Mouse (Mus musculus): ENCODE results near the gene Zdhhc14. TPM values are rescaled to one million over a fixed set of nuclear protein-coding genes. Genes with fewer than 3 reads are reported as not detected.

The Zdhhc14 gene
- polyA plus RNA-seq, 1 experiment from 2014 or later = 2.2 TPM

- 91% methylated on average over 2 of the region's 2 CpGs for WGBS
- Histone ChIP-seq H3K4me2 (no peak overlapping the region), H3K27me3 (no peaks in the 10 kb centered on the region), H3K4me1 (replicated peaks) (no peaks in the 10 kb centered on the region), H3K36me3 (no peaks in the 10 kb centered on the region), H3K27ac (no peak overlapping the region), H3K9me3 (no peaks in the 10 kb centered on the region), H3K9ac (replicated peaks) (no peak overlapping the region), H3K4me3 (replicated peaks) (no peak overlapping the region)
- no peak for ATAC-seq (ENCODE audit: insufficient number of reproducible peaks, insufficient read depth, low FRiP score, low TSS enrichment, low read depth)
These were observed 62.2 kb downstream of the Zdhhc14 start for GRCm38 (mm10) chr17:5554573-5554972.

- Histone ChIP-seq H3K4me3 (replicated peaks) (no peak overlapping the region), H3K4me1 (replicated peaks) (no peaks in the 10 kb centered on the region), H3K27ac (no peak overlapping the region), H3K4me2 (no peak overlapping the region), H3K27me3 (no peaks in the 10 kb centered on the region), H3K9ac (replicated peaks) (no peak overlapping the region), H3K36me3 (no peaks in the 10 kb centered on the region), H3K9me3 (no peaks in the 10 kb centered on the region)
- 74% methylated on average over 8 of the region's 8 CpGs for WGBS
- no peak for ATAC-seq (ENCODE audit: insufficient number of reproducible peaks, insufficient read depth, low FRiP score, low TSS enrichment, low read depth)
These were observed 64.2 kb downstream of the Zdhhc14 start for GRCm38 (mm10) chr17:5556568-5556967.

- H3K27me3 ChIP-seq = no peaks in the 10 kb centered on the region
- WGBS = 84% methylated on average over 4 of the region's 4 CpGs
- no peaks in the 10 kb centered on the region for H3K4me1 ChIP-seq (replicated peaks)
- no peak overlapping the region for H3K27ac ChIP-seq
- no peaks in the 10 kb centered on the region for H3K9me3 ChIP-seq
- H3K9ac ChIP-seq (replicated peaks) = no peak overlapping the region
- no peak overlapping the region for H3K4me3 ChIP-seq (replicated peaks)
- no peak for ATAC-seq (ENCODE audit: insufficient number of reproducible peaks, insufficient read depth, low FRiP score, low TSS enrichment, low read depth)
- no peak overlapping the region for H3K4me2 ChIP-seq
- no peaks in the 10 kb centered on the region for H3K36me3 ChIP-seq
These were observed 67.9 kb downstream of the Zdhhc14 start for GRCm38 (mm10) chr17:5560212-5560611.

GRCm38 (mm10) chr17:5563108-5563507, 70.8 kb downstream of the Zdhhc14 start:
- no peak overlapping the region for H3K4me2 ChIP-seq
- H3K4me1 ChIP-seq (replicated peaks) = no peaks in the 10 kb centered on the region
- no peaks in the 10 kb centered on the region for H3K9me3 ChIP-seq
- no peaks in the 10 kb centered on the region for H3K27me3 ChIP-seq
- 90% methylated on average over 6 of the region's 6 CpGs for WGBS
- no peak overlapping the region for H3K27ac ChIP-seq
- no peak overlapping the region for H3K4me3 ChIP-seq (replicated peaks)
- no peak for ATAC-seq (ENCODE audit: insufficient number of reproducible peaks, insufficient read depth, low FRiP score, low TSS enrichment, low read depth)
- no peak overlapping the region for H3K9ac ChIP-seq (replicated peaks)
- no peaks in the 10 kb centered on the region for H3K36me3 ChIP-seq

GRCm38 (mm10) chr17:5566006-5566405, 73.6 kb downstream of the Zdhhc14 start:
- 87% methylated on average over 7 of the region's 7 CpGs for WGBS

GRCm38 (mm10) chr17:5567943-5568342, 75.6 kb downstream of the Zdhhc14 start:
- no peaks in the 10 kb centered on the region for H3K9me3 ChIP-seq
- H3K27ac ChIP-seq = no peak overlapping the region
- no peak for ATAC-seq (ENCODE audit: insufficient number of reproducible peaks, insufficient read depth, low FRiP score, low TSS enrichment, low read depth)
- 31% methylated on average over 5 of the region's 5 CpGs for WGBS
- H3K36me3 ChIP-seq = no peaks in the 10 kb centered on the region
- no peak overlapping the region for H3K4me3 ChIP-seq (replicated peaks)
- no peaks in the 10 kb centered on the region for H3K27me3 ChIP-seq
- H3K4me1 ChIP-seq (replicated peaks) = no peaks in the 10 kb centered on the region
- no peak overlapping the region for H3K9ac ChIP-seq (replicated peaks)
- no peak overlapping the region for H3K4me2 ChIP-seq

More at GRCm38 (mm10) chr17:5566006-5566405, 73.6 kb downstream of the Zdhhc14 start:
- Histone ChIP-seq H3K4me3 (replicated peaks) (no peak overlapping the region), H3K9me3 (no peaks in the 10 kb centered on the region), H3K36me3 (no peaks in the 10 kb centered on the region), H3K4me2 (no peak overlapping the region), H3K9ac (replicated peaks) (no peak overlapping the region), H3K27me3 (no peaks in the 10 kb centered on the region), H3K4me1 (replicated peaks) (no peaks in the 10 kb centered on the region), H3K27ac (no peak overlapping the region)
- ATAC-seq (ENCODE audit: insufficient number of reproducible peaks, insufficient read depth, low FRiP score, low TSS enrichment, low read depth) = no peak

- H3K4me3 ChIP-seq (replicated peaks) = no peak overlapping the region
- WGBS = 83% methylated on average over 17 of the region's 17 CpGs
- H3K36me3 ChIP-seq = no peaks in the 10 kb centered on the region
- no peak overlapping the region for H3K27ac ChIP-seq
- H3K4me1 ChIP-seq (replicated peaks) = no peaks in the 10 kb centered on the region
- H3K4me2 ChIP-seq = no peak overlapping the region
- no peaks in the 10 kb centered on the region for H3K9me3 ChIP-seq
- no peaks in the 10 kb centered on the region for H3K27me3 ChIP-seq
- no peak for ATAC-seq (ENCODE audit: insufficient number of reproducible peaks, insufficient read depth, low FRiP score, low TSS enrichment, low read depth)
- no peak overlapping the region for H3K9ac ChIP-seq (replicated peaks)
These were observed 77.0 kb downstream of the Zdhhc14 start for GRCm38 (mm10) chr17:5569131-5570030.

- H3K9ac ChIP-seq (replicated peaks) = no peak overlapping the region
- H3K9me3 ChIP-seq = no peaks in the 10 kb centered on the region
- H3K27me3 ChIP-seq = no peaks in the 10 kb centered on the region
- ATAC-seq (ENCODE audit: insufficient number of reproducible peaks, insufficient read depth, low FRiP score, low TSS enrichment, low read depth) = no peak
- no peak overlapping the region for H3K4me2 ChIP-seq
- H3K4me3 ChIP-seq (replicated peaks) = no peak overlapping the region
- H3K36me3 ChIP-seq = no peaks in the 10 kb centered on the region
- WGBS = 94% methylated on average over 1 of the region's 1 CpGs
- H3K27ac ChIP-seq = no peak overlapping the region
- H3K4me1 ChIP-seq (replicated peaks) = peaks cover 5% of the 10 kb centered on the region; the same call in 1 of the 2 replicates
These were observed 79.9 kb downstream of the Zdhhc14 start for GRCm38 (mm10) chr17:5572096-5572730.

- H3K4me3 ChIP-seq (replicated peaks) = no peak overlapping the region
- no peaks in the 10 kb centered on the region for H3K36me3 ChIP-seq
- H3K27me3 ChIP-seq = no peaks in the 10 kb centered on the region
- H3K9ac ChIP-seq (replicated peaks) = no peak overlapping the region
- H3K27ac ChIP-seq = no peak overlapping the region
- H3K4me1 ChIP-seq (replicated peaks) = peaks cover 5% of the 10 kb centered on the region; the same call in 1 of the 2 replicates
- ATAC-seq (ENCODE audit: insufficient number of reproducible peaks, insufficient read depth, low FRiP score, low TSS enrichment, low read depth) = no peak
- H3K4me2 ChIP-seq = no peak overlapping the region
- H3K9me3 ChIP-seq = no peaks in the 10 kb centered on the region
These were observed 80.5 kb downstream of the Zdhhc14 start for GRCm38 (mm10) chr17:5572745-5573420.

- 77% methylated on average over 5 of the region's 5 CpGs for WGBS
- H3K36me3 ChIP-seq = no peaks in the 10 kb centered on the region
These were observed 82.3 kb downstream of the Zdhhc14 start for GRCm38 (mm10) chr17:5574672-5575071.

GRCm38 (mm10) chr17:5575518-5575917, 83.2 kb downstream of the Zdhhc14 start:
- H3K27ac ChIP-seq = no peak overlapping the region
- no peak for ATAC-seq (ENCODE audit: insufficient number of reproducible peaks, insufficient read depth, low FRiP score, low TSS enrichment, low read depth)
- no peak overlapping the region for H3K9ac ChIP-seq (replicated peaks)
- H3K27me3 ChIP-seq = no peaks in the 10 kb centered on the region
- no peak overlapping the region for H3K4me2 ChIP-seq
- H3K36me3 ChIP-seq = no peaks in the 10 kb centered on the region
- no peak overlapping the region for H3K4me3 ChIP-seq (replicated peaks)
- WGBS = 72% methylated on average over 4 of the region's 4 CpGs
- H3K9me3 ChIP-seq = no peaks in the 10 kb centered on the region
- H3K4me1 ChIP-seq (replicated peaks) = peaks cover 5% of the 10 kb centered on the region; the same call in 1 of the 2 replicates

More at GRCm38 (mm10) chr17:5574672-5575071, 82.3 kb downstream of the Zdhhc14 start:
- H3K4me2 ChIP-seq = no peak overlapping the region
- no peaks in the 10 kb centered on the region for H3K27me3 ChIP-seq
- H3K9me3 ChIP-seq = no peaks in the 10 kb centered on the region
- no peak overlapping the region for H3K9ac ChIP-seq (replicated peaks)
- ATAC-seq (ENCODE audit: insufficient number of reproducible peaks, insufficient read depth, low FRiP score, low TSS enrichment, low read depth) = no peak
- peaks cover 5% of the 10 kb centered on the region; the same call in 1 of the 2 replicates for H3K4me1 ChIP-seq (replicated peaks)
- H3K4me3 ChIP-seq (replicated peaks) = no peak overlapping the region
- H3K27ac ChIP-seq = no peak overlapping the region

All from limb, embryonic 12.5 days (tissue).